Mouse (Mus musculus): ENCODE data around the gene Psmb10. TPM values are rescaled to one million over a fixed set of nuclear protein-coding genes. Genes with fewer than 3 reads are reported as not detected.

Gene Psmb10
- polyA plus RNA-seq, 1 experiment from 2014 or later: 40.0 TPM

- no peak overlapping the region for H3K9ac ChIP-seq (replicated peaks; ENCODE audit: low read depth, low read length)
- no peak for ATAC-seq (ENCODE audit: insufficient number of reproducible peaks, insufficient read depth, low FRiP score, low read depth)
- 70% methylated on average over 6 of the region's 6 CpGs for WGBS
Observed at GRCm38 (mm10) chr8:105935105-105935504, 3.1 kb downstream of the Psmb10 start.

GRCm38 (mm10) chr8:105933762-105934161 is 4.5 kb downstream of the Psmb10 start, which contains the start of gene Ctrl:
TSS of gene Ctrl (minus strand) at chr8:105933862.
- no peak within 1 kb of the TSS for H3K4me3 ChIP-seq (ENCODE audit: low read depth, low read length)
- H3K4me2 ChIP-seq (replicated peaks; ENCODE audit: low read depth, low read length): no peak within 1 kb of the TSS
- H3K9ac ChIP-seq (replicated peaks; ENCODE audit: low read depth, low read length): no peak within 1 kb of the TSS
- H3K9me3 ChIP-seq (ENCODE audit: control insufficient read depth, low read depth, low read length): no peaks in the 10 kb centered on the region
- peaks cover 25% of the 10 kb centered on the region for H3K36me3 ChIP-seq (ENCODE audit: control insufficient read depth, insufficient read depth, low read length)
- WGBS: 93% methylated on average over 2 of the region's 2 CpGs
- no peaks in the 10 kb centered on the region for H3K4me1 ChIP-seq (ENCODE audit: control insufficient read depth, insufficient read depth, low read length)
- no peak for ATAC-seq (ENCODE audit: insufficient number of reproducible peaks, insufficient read depth, low FRiP score, low read depth)
- H3K27ac ChIP-seq (ENCODE audit: low read length): no peak within 1 kb of the TSS
- no peaks in the 10 kb centered on the region for H3K27me3 ChIP-seq (ENCODE audit: control insufficient read depth, insufficient read depth, low read length)

More at GRCm38 (mm10) chr8:105935105-105935504, 3.1 kb downstream of the Psmb10 start:
- Histone ChIP-seq H3K4me1 (ENCODE audit: control insufficient read depth, insufficient read depth, low read length) (no peaks in the 10 kb centered on the region), H3K4me3 (ENCODE audit: low read depth, low read length) (no peak overlapping the region), H3K27me3 (ENCODE audit: control insufficient read depth, insufficient read depth, low read length) (no peaks in the 10 kb centered on the region), H3K9me3 (ENCODE audit: control insufficient read depth, low read depth, low read length) (no peaks in the 10 kb centered on the region), H3K27ac (ENCODE audit: low read length) (no peak overlapping the region), H3K36me3 (ENCODE audit: control insufficient read depth, insufficient read depth, low read length) (peaks cover 19% of the 10 kb centered on the region; the same call in 1 of the 2 replicates), H3K4me2 (replicated peaks; ENCODE audit: low read depth, low read length) (no peak overlapping the region)

- Histone ChIP-seq H3K9ac (replicated peaks; ENCODE audit: low read depth, low read length) (no peak overlapping the region), H3K36me3 (ENCODE audit: control insufficient read depth, insufficient read depth, low read length) (peaks cover 25% of the 10 kb centered on the region), H3K27me3 (ENCODE audit: control insufficient read depth, insufficient read depth, low read length) (no peaks in the 10 kb centered on the region), H3K4me3 (ENCODE audit: low read depth, low read length) (no peak overlapping the region), H3K4me2 (replicated peaks; ENCODE audit: low read depth, low read length) (no peak overlapping the region), H3K27ac (ENCODE audit: low read length) (no peak overlapping the region), H3K9me3 (ENCODE audit: control insufficient read depth, low read depth, low read length) (no peaks in the 10 kb centered on the region), H3K4me1 (ENCODE audit: control insufficient read depth, insufficient read depth, low read length) (no peaks in the 10 kb centered on the region)
- WGBS: 90% methylated on average over 11 of the region's 11 CpGs
- no peak for ATAC-seq (ENCODE audit: insufficient number of reproducible peaks, insufficient read depth, low FRiP score, low read depth)
Observed at GRCm38 (mm10) chr8:105932525-105932924, 5.7 kb downstream of the Psmb10 start.

GRCm38 (mm10) chr8:105931271-105931670 is 7.0 kb downstream of the Psmb10 start:
- Histone ChIP-seq H3K9me3 (ENCODE audit: control insufficient read depth, low read depth, low read length) (no peaks in the 10 kb centered on the region), H3K27ac (ENCODE audit: low read length) (no peak overlapping the region), H3K4me3 (ENCODE audit: low read depth, low read length) (no peak overlapping the region), H3K36me3 (ENCODE audit: control insufficient read depth, insufficient read depth, low read length) (peaks cover 26% of the 10 kb centered on the region), H3K27me3 (ENCODE audit: control insufficient read depth, insufficient read depth, low read length) (no peaks in the 10 kb centered on the region), H3K4me2 (replicated peaks; ENCODE audit: low read depth, low read length) (no peak overlapping the region), H3K9ac (replicated peaks; ENCODE audit: low read depth, low read length) (no peak overlapping the region), H3K4me1 (ENCODE audit: control insufficient read depth, insufficient read depth, low read length) (no peaks in the 10 kb centered on the region)
- no peak for ATAC-seq (ENCODE audit: insufficient number of reproducible peaks, insufficient read depth, low FRiP score, low read depth)
- WGBS: 94% methylated on average over 3 of the region's 3 CpGs

GRCm38 (mm10) chr8:105930602-105931001 is 7.6 kb downstream of the Psmb10 start:
- Histone ChIP-seq H3K27ac (ENCODE audit: low read length) (no peak overlapping the region), H3K4me1 (ENCODE audit: control insufficient read depth, insufficient read depth, low read length) (no peaks in the 10 kb centered on the region), H3K36me3 (ENCODE audit: control insufficient read depth, insufficient read depth, low read length) (peaks cover 28% of the 10 kb centered on the region), H3K27me3 (ENCODE audit: control insufficient read depth, insufficient read depth, low read length) (no peaks in the 10 kb centered on the region), H3K4me3 (ENCODE audit: low read depth, low read length) (no peak overlapping the region), H3K4me2 (replicated peaks; ENCODE audit: low read depth, low read length) (no peak overlapping the region), H3K9me3 (ENCODE audit: control insufficient read depth, low read depth, low read length) (no peaks in the 10 kb centered on the region), H3K9ac (replicated peaks; ENCODE audit: low read depth, low read length) (no peak overlapping the region)
- no peak for ATAC-seq (ENCODE audit: insufficient number of reproducible peaks, insufficient read depth, low FRiP score, low read depth)
- 20% methylated on average over 8 of the region's 8 CpGs for WGBS

GRCm38 (mm10) chr8:105925123-105925522 is 13.1 kb downstream of the Psmb10 start:
- H3K4me2 ChIP-seq (replicated peaks; ENCODE audit: low read depth, low read length): no peak overlapping the region
- 67% methylated on average over 3 of the region's 3 CpGs for WGBS
- H3K9me3 ChIP-seq (ENCODE audit: control insufficient read depth, low read depth, low read length): no peaks in the 10 kb centered on the region
- no peaks in the 10 kb centered on the region for H3K27me3 ChIP-seq (ENCODE audit: control insufficient read depth, insufficient read depth, low read length)
- peaks cover 13% of the 10 kb centered on the region for H3K36me3 ChIP-seq (ENCODE audit: control insufficient read depth, insufficient read depth, low read length)
- no peak overlapping the region for H3K9ac ChIP-seq (replicated peaks; ENCODE audit: low read depth, low read length)
- no peak overlapping the region for H3K27ac ChIP-seq (ENCODE audit: low read length)
- H3K4me3 ChIP-seq (ENCODE audit: low read depth, low read length): no peak overlapping the region
- H3K4me1 ChIP-seq (ENCODE audit: control insufficient read depth, insufficient read depth, low read length): no peaks in the 10 kb centered on the region
- no peak for ATAC-seq (ENCODE audit: insufficient number of reproducible peaks, insufficient read depth, low FRiP score, low read depth)

- Histone ChIP-seq H3K36me3 (ENCODE audit: control insufficient read depth, insufficient read depth, low read length) (peaks cover 8% of the 10 kb centered on the region), H3K9ac (replicated peaks; ENCODE audit: low read depth, low read length) (no peak overlapping the region), H3K27ac (ENCODE audit: low read length) (no peak overlapping the region), H3K4me1 (ENCODE audit: control insufficient read depth, insufficient read depth, low read length) (no peaks in the 10 kb centered on the region), H3K9me3 (ENCODE audit: control insufficient read depth, low read depth, low read length) (no peaks in the 10 kb centered on the region), H3K4me2 (replicated peaks; ENCODE audit: low read depth, low read length) (no peak overlapping the region), H3K4me3 (ENCODE audit: low read depth, low read length) (no peak overlapping the region), H3K27me3 (ENCODE audit: control insufficient read depth, insufficient read depth, low read length) (no peaks in the 10 kb centered on the region)
- ATAC-seq (ENCODE audit: insufficient number of reproducible peaks, insufficient read depth, low FRiP score, low read depth): no peak
- 86% methylated on average over 3 of the region's 3 CpGs for WGBS
Observed at GRCm38 (mm10) chr8:105919390-105919789, 18.9 kb downstream of the Psmb10 start.

- Histone ChIP-seq H3K4me3 (ENCODE audit: low read depth, low read length) (peak overlapping the region; percentile 84), H3K4me2 (replicated peaks; ENCODE audit: low read depth, low read length) (peak overlapping the region; percentile 72), H3K9me3 (ENCODE audit: control insufficient read depth, low read depth, low read length) (no peaks in the 10 kb centered on the region), H3K27me3 (ENCODE audit: control insufficient read depth, insufficient read depth, low read length) (no peaks in the 10 kb centered on the region), H3K4me1 (ENCODE audit: control insufficient read depth, insufficient read depth, low read length) (peaks cover 6% of the 10 kb centered on the region; the same call in 1 of the 2 replicates), H3K9ac (replicated peaks; ENCODE audit: low read depth, low read length) (peak overlapping the region; percentile 87), H3K36me3 (ENCODE audit: control insufficient read depth, insufficient read depth, low read length) (no peaks in the 10 kb centered on the region), H3K27ac (ENCODE audit: low read length) (peak overlapping the region; percentile 87)
- ATAC-seq (ENCODE audit: insufficient number of reproducible peaks, insufficient read depth, low FRiP score, low read depth): no peak
- WGBS: 30% methylated on average over 16 of the region's 16 CpGs
Observed at GRCm38 (mm10) chr8:105900941-105901616, 37.2 kb downstream of the Psmb10 start.

Measured in stomach, embryonic 14.5 days (tissue).